Mouse (Mus musculus) right cerebral cortex, adult 18-20 months (tissue): ENCODE data around the gene Galnt15.

Experiments used
- DNase-seq: peaks from one replicate; pipeline ENCODE4 v3.0.0; 2022; ENCODE audit warnings: mixed read lengths

Galnt15 gene

DNA sequence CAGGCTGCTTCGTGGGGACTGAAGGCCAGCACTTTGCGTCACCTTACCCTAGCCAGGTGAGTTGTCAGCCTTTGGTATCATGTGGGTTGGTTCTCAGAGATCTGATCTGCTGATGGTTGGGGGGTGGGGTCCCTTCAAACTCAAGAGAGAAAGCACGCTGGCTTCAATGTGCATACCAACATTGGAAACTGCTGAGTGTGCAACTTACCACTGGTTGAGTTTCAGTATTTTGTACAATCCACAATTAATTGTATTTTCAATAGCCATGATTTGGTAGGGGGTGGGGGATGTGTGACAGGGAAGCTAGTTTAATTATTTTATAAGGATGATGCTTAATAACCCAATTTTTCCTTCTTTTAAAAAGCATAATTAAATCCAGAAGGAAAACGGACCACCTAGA lies 62.9 kb downstream of the Galnt15 start:
- no peak for DNase-seq

DNA sequence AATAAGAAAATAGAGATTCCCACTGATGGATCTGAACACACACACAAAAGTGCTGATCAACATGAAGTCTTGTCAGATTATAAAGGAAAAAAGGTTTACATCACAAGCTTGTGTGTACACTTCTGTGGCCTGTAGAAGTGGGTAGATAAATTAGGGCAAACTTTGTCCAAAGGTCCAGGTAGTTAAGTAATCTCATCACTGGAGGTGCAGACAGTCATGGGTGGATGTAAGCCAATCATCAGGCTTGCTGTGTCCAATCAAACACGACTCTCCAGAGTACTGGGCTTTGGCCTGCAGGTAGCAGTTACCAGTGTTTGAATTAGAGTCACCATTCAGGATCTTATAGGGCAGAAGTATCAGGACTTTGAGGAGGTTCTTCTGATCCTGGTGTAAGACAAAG lies 64.2 kb downstream of the Galnt15 start:
- DNase-seq: no peak

DNA sequence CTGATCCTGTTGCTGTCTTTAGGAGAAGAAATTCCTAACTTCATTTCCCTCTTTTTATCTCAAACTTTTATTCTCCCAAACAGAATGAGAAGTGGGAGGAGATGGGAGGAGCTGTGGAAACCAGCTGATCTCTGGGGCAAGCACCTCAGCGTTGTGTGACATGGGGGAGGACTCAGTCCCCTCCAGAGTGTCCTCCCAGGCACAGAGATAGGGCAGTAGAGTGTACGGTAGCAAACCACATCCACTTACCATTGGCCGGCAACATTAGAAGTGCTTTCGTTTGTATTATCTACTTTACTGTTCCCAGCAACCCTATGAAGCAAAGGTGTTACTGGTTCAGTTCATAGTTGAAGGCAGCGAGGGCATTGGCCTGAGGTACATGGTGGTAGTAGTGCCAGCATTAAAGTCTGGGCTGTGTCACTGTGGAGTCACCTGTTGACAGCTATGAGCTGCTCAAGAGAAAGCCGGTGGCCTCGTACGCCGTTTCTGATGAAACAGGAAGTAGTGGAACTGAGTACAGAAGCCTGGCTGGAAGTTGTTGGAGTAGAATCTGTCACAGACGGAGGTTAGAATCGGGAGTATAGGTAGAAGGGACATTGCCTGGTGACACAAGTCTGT lies 64.8 kb downstream of the Galnt15 start:
- DNase-seq: no peak

DNA sequence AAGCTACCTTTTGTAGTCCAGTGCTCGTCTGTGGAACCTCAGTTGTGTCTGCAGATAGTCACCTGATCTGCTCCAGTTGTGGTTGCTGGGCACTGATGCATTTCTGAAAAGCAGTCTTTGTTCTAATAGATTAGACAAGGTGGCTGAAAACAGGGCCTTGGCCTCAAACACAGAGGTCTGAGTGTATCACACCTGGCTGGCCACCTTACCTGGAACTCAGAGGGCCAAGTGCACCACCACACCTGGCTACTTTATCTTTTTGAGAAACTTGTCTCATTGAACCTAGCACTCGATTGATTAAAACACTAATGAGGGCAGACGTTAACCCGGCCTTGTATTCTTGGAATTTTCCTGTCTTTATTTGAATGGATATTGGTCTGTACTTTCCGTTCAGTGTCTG lies 66.9 kb downstream of the Galnt15 start:
- DNase-seq: no peak

DNA sequence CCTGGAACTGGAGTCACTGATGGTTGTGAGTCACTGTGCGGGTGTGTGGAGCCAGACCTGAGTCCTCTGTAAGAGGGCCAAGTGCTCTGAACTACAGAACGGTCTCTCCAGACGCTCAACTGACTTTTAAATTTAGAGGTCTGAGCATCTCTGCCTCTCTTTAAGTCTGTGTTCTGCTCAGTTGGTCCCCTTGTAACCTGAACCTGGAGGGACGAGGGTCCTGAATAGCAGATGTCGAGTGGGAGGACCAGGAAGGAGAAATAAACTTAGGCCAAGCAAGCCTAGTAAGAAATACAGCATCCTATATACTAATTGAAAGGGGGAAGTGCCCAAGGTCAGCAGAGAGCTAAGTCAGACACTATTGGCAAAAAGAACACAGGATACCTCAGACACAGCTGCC lies 68.0 kb downstream of the Galnt15 start:
- no peak for DNase-seq

DNA sequence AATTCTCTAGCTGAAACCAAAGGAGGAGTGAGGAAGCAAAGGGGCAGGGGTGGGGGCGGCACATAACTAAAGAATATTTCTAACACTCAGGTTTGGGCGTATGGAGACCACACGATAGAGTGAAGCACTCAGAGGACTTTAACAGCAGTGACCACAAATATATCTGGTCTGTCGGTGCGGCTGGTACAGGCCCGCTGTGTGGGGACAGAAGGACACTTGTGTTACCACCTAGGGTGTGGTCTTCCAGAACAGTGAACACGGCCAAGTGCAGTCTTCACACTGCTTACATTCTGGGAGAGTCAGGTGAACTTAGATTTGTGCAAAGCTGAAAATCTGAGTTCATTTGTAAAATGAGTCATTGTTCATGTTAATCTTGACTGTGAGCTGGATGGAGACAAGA lies 68.9 kb downstream of the Galnt15 start:
- DNase-seq: no peak

DNA sequence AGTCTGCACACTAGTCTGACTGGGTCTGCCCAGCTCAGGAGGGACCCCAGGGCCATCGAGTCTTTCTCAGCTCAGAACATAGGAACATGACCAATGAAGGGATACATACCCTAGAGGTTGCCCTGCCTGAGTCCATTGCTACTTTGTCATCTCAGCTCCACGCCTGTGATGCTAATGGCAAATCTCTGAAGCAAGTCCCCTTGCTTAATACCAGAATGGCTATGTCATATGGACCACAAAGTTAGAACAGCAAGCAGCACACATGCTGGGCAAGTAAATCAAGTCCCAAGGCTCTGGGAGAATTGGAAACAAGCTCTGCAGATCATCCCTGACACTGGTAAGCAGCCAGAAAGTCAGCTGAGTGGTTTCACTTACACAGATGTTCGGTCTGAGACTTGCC lies 70.2 kb downstream of the Galnt15 start:
- DNase-seq: no peak

DNA sequence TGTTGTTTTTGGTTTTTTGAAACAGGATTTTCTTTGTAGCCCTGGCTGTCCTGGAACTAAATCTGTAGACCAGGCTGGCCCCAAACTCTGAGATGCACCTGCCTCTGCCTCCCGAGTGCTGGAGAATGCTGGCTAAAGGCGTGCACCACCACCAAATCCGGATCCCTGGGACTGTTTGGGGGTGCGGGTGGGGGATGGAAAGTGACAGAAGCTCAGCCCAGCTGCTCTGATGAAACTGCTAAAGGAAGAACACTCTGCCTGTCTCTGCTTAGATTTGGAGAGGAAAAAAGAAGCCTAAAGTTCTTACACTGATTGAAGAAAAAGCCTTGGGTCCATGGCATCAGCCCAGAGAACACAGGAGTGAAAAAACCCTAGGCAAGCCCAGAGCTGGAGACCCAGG lies 74.8 kb downstream of the Galnt15 start:
- DNase-seq: no peak

DNA sequence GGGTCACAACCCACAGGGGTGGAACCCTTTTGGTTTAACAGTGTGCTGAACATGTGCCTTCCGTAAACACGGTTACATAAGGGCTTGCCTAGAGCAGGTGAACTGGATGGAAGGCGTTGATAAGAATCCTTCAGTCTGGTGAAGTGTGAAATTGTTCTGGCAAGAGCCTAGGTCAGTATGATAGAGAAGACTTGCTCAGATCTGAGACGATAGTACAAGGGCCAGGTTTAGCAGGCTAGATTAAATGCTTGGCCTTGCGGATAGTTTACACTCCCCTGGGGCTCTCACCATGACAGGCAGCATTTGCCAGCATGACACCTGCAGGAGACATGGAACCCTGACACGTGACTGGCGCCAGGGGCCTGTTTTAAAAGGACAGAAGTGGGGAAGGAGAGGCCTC lies 76.9 kb downstream of the Galnt15 start:
- no peak for DNase-seq

DNA sequence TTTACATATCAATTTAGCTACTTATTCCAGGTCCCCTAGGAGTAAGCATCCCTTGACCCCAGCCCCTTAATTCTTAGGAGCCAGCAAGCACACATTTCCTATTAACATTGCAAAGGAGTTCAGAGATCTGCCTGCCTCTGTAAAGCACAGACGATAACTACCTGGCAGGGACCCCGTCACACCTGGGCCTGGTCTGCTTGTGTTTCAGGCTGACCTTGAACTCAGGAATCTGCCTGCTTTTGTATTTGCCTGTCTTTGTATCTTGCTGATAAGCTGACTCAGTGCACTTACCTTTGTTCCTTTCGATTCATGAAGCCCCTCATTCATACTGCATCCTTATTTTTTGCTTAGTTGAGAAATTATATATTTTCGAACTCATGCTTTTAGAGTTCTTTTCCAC lies 78.1 kb downstream of the Galnt15 start:
- no peak for DNase-seq
